Mouse (Mus musculus) thymus, adult 18-20 months (tissue): ENCODE data around the gene Gm49384.

Experiments
- DNase-seq, 2 experiments: peaks; one replicate each; pipeline ENCODE4 v3.0.0; 2022; ENCODE audit warnings: mixed read lengths in 2 of 2

Gm49384 gene

DNA sequence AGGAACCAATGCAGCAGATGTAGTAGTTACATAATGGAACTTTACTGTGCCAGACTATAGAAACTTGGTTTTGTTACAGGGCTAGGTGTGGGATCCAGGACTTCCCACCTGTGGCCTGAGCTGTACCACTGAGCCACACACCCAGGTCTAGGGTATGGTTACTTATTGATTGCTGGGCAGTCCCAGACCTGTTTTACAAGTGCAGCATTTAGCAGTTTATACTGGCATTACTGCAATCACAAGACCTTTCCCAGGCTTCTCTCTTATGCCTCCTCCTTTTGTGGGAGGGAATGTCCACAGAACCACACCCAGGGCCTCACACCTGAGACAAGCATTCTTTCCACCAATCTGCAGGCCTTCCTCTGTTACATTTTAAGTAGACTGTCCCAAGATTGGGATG, 5.1 kb downstream of the Gm49384 start:
- DNase-seq, result no peak

- DNase-seq, result peak in 1 of 2 experiments; percentile 32
These were observed 5.9 kb downstream of the Gm49384 start, which contains the start of gene Dnaaf2 for GRCm38 (mm10) chr12:69198164-69198535. TSS of gene Dnaaf2 (minus strand) at chr12:69198429.

DNA sequence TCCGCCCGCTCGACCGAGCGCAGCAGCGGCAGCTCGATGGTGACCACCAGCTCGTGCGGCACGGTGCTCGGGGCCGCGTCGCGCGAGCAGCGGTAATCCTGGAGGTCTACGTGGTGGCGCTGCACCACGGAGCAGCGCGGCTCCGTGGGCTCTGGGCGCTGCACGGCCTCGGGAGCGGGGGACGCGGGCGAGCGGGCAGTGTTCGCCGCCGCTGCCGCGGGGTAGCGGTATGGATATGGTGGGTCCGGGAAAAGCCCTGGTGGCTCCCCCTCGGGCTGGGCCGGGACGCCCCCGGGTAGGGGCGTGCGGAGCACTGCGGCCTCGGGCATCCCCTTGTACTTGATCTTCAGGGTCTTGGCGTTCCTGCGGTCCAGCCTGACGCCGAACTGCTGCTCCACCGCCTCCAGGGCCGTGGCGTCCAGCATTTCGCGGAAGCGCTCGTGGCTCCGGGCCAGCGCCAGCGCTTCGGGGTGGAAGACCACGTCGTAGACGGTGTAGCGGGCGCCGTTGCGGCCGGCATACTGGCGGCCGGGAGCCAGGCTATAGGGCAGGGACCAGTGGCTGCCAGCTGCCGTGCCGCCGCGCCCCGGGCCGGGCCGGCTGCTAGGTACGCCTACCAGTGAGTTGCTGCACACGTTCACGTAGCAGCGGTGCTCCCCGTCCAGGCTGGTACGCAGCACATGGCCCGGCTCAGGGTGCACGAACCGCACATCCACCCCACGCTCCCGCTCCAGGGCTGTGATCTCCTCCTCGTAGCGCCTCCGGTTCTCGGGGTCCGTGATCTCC, 6.5 kb downstream of the Gm49384 start:
- peak; percentile 37 to 39 for DNase-seq

- DNase-seq, result peak in 1 of 2 experiments; percentile 31
These were observed 7.4 kb downstream of the Gm49384 start, which contains the start of gene Gm49383 for GRCm38 (mm10) chr12:69196444-69197377. TSS of gene Gm49383 (minus strand) at chr12:69197104.

DNA sequence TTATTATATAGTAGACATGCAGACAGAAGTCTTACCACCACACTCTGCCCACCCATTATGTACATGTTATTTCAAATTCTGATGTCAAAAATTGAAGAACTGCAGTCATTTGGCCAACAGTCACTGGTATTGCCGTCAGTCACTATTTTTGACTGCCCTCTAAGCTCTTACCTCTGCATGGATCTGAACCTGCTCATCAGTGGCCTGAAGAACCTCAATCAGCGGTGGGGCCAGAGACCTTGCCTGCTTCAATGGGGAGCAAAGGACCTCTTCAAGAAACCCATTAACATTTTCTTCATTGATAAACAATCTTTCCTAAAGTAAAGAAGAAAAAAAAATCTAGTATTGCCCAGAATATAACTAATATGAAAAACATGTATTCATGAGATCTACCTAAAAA, 11.4 kb downstream of the Gm49384 start:
- DNase-seq, result no peak

DNA sequence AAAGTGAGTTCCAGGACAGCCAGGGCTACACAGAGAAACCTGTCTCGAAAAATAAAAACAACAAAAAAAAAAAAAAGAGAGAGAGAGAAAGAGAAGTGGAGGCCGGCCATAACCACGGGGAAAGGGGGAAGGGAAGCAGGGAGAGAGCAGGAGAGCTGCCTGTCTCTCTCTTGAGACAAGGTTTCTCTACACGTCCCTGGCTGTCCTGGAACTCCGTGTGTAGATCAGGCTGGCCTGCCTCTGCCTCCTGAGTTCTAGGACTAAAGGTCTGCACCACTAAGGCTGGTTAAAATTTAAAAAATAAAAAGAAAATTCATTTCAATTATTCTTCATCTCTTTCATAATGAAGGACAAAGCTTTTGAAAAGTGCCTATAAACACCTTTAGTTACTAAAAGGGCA, 12.7 kb downstream of the Gm49384 start:
- DNase-seq, result no peak

DNA sequence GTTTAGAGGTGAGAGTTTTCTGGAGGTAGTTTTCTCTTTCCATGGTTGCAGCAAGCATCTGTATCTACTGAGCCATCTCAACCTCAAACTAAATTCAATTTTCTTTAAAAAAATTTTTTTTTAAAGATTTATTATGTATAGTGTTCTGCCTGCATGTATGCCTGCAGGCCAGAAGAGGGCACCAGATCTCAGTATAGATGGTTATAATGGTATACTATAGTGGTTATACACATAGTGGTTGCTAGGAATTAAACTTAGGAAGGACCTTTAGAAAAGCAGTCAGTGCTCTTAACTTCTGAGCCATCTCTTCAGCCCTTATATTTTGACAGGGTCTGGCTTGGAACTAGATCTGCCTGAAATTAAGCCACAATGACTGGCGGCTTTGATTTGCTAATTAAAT, 13.5 kb downstream of the Gm49384 start:
- no peak for DNase-seq

- DNase-seq, result no peak
These were observed 14.0 kb downstream of the Gm49384 start for GRCm38 (mm10) chr12:69190074-69190473.

- DNase-seq, result no peak
These were observed 17.1 kb downstream of the Gm49384 start for GRCm38 (mm10) chr12:69186811-69187471.

DNA sequence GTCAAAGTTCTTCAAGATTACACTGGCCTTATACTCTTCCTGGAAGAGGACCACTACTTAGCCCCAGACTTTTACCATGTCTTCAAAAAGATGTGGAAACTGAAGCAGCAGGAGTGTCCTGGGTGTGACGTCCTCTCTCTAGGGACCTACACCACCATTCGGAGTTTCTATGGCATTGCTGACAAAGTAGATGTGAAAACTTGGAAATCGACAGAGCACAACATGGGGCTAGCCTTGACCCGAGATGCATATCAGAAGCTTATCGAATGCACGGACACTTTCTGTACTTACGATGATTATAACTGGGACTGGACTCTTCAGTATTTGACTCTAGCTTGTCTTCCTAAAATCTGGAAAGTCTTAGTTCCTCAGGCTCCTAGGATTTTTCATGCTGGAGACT, 18.7 kb downstream of the Gm49384 start:
- no peak for DNase-seq

- DNase-seq, result peak in 1 of 2 experiments; percentile 47
These were observed 19.4 kb downstream of the Gm49384 start for GRCm38 (mm10) chr12:69184342-69185295.

- DNase-seq, result peak; percentile 95 to 96
These were observed 20.3 kb downstream of the Gm49384 start, which contains the start of the genes Rpl36al and Mgat2 for GRCm38 (mm10) chr12:69183583-69184308. TSS of gene Rpl36al (minus strand) at chr12:69184083. TSS of gene Mgat2 (plus strand) at chr12:69184157.

- no peak for DNase-seq
These were observed 22.3 kb downstream of the Gm49384 start for GRCm38 (mm10) chr12:69181800-69182199.

- DNase-seq, result no peak
These were observed 24.7 kb downstream of the Gm49384 start for GRCm38 (mm10) chr12:69179371-69179770.

GRCm38 (mm10) chr12:69177526-69177925, 26.5 kb downstream of the Gm49384 start:
- no peak for DNase-seq

GRCm38 (mm10) chr12:69175975-69176374, 28.1 kb downstream of the Gm49384 start:
- no peak for DNase-seq

GRCm38 (mm10) chr12:69171307-69171706, 32.8 kb downstream of the Gm49384 start:
- DNase-seq, result no peak

DNA sequence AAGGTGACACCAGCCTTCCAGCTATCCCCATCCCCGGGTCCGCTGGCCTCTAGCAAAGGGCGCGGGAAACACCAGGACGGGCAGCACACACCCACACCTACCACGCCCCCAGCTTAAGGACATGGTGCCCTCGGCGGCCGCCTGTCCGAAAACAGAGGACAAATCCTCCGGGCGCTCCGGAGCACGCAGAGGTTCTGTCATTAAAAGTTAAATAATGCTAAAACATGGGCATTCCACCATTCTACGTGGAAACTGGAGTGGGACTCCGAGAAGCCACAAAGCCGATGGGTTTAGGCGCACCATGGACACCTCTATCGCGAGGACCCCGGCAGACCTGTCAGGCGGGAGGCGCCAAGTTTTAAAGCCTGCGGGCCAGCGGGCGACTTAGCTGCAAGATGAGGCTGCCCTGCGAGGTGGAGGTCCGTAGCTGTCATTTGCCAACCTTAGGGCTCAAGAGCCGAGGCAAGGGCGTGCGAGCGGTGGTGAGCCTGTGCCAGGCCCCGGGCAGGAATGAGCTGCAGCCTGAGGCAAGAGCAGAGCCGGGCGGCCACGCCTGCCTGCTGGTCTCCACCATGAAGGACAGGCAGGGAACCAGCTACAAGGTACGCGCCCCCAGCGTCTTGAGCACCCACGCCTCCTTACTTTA, 35.5 kb downstream of the Gm49384 start, which contains the start of gene Lrr1:
Gene Lrr1 (plus strand): TSS at position 354 of the 646 bp plus-strand sequence.
- peak; percentile 61 to 75 for DNase-seq

DNA sequence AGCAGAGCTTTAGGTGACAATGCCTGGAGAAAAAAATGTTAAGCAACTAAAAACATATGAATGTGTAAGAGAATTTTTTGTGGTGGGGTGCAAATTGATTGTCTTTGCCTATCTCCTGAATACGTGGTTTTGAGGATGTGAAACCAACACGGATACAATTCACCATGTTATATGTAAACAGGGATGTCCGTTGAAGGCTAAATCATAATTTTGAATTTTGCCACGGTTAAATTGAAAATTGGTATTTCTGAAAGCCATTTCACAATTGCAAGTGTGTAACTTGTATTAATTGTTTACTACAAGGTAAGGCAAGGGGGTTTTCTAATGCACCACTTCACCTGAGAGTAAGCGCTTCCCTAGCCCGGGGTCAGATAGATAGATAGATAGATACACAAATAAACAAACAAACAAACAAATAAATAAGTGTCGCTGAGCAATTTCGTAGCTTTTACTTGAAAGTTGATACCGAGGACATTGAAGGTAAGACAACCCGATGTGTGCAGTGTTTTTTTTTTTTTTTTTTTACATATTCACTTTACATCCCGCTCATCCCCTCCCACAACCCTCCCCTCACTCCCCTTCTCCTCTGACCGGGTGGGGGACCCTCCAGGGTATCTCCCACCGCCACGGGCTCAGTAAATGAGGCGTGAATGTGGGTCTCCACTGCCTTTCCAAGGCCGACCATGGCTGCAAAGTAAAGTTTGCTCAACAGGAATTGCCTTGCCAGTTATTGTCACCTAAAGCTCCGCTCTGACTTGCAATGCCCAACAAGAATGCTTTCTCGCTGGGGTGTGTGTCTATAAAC, 36.2 kb downstream of the Gm49384 start:
- DNase-seq, result no peak
